Mouse (Mus musculus): Measurements from ENCODE around the gene Gapdhs. TPM values are rescaled to one million over a fixed set of nuclear protein-coding genes. Genes with fewer than 3 reads are reported as not detected.
"Not testable (repeated sequence)": the region's sequence is repeated elsewhere in the genome, so short reads cannot be mapped to it uniquely, and the experiment has no call there.

The Gapdhs gene
- total and polyA plus RNA-seq, 3 experiments = 0.49 TPM; not detected in 2

- no peak overlapping the region for H3K27ac ChIP-seq (ENCODE audit: control insufficient read depth, low read depth, low read length)
- H3K9me3 ChIP-seq (replicated peaks; ENCODE audit: insufficient read depth, low read length) = no peaks in the 10 kb centered on the region
- no peaks in the 10 kb centered on the region for H3K36me3 ChIP-seq (ENCODE audit: control insufficient read depth in 1 of 2, insufficient read depth in 2 of 2, low read length in 2 of 2)
- no peaks in the 10 kb centered on the region; a peak in 2 of 4 replicates for H3K27me3 ChIP-seq (ENCODE audit: control insufficient read depth in 1 of 2, insufficient read depth in 2 of 2, low read length in 2 of 2)
- no peaks in the 10 kb centered on the region for H3K79me2 ChIP-seq (ENCODE audit: control insufficient read depth, insufficient read depth, low read length, poor library complexity)
- TF ChIP-seq ZNF384 (IDR thresholded peaks at IDR 0.05; ENCODE audit: low read depth, low read length) = no peak
- TF ChIP-seq CTCF (IDR thresholded peaks at IDR 0.05 in 2 of 3, conservative IDR thresholded peaks at IDR 0.05 in 1 of 3; ENCODE audit: control insufficient read depth in 1 of 3, insufficient read depth in 1 of 3, low read depth in 2 of 3, low read length in 3 of 3, poor library complexity in 1 of 3, severe bottlenecking in 1 of 3) = peak in 1 of 3 experiments; percentile 18; a peak in 1 of 6 replicates
- no peak for TF ChIP-seq MAZ (IDR thresholded peaks at IDR 0.05; ENCODE audit: low read depth, low read length)
- no peak overlapping the region for H3K4me3 ChIP-seq (ENCODE audit: control insufficient read depth in 1 of 2, insufficient read depth in 1 of 2, low read depth in 2 of 2, low read length in 2 of 2)
- no peak for DNase-seq (ENCODE audit: low read depth, low spot score)
- no peaks in the 10 kb centered on the region for H3K4me1 ChIP-seq (ENCODE audit: control insufficient read depth in 1 of 2, insufficient read depth in 2 of 2, low read length in 2 of 2)
- no peak overlapping the region for H3K9ac ChIP-seq (ENCODE audit: control insufficient read depth, low read depth, low read length, poor library complexity, severe bottlenecking)
Measured at GRCm38 (mm10) chr7:30744022-30744598, 629 bp upstream of the Gapdhs start.

GRCm38 (mm10) chr7:30742570-30742969, 911 bp downstream of the Gapdhs start:
- H3K27ac ChIP-seq (ENCODE audit: control insufficient read depth, low read depth, low read length); H3K36me3 ChIP-seq (ENCODE audit: control insufficient read depth in 1 of 2, insufficient read depth in 2 of 2, low read length in 2 of 2); H3K79me2 ChIP-seq (ENCODE audit: control insufficient read depth, insufficient read depth, low read length, poor library complexity); H3K4me1 ChIP-seq (ENCODE audit: control insufficient read depth in 1 of 2, insufficient read depth in 2 of 2, low read length in 2 of 2); H3K4me3 ChIP-seq (ENCODE audit: control insufficient read depth in 1 of 2, insufficient read depth in 1 of 2, low read depth in 2 of 2, low read length in 2 of 2); H3K9me3 ChIP-seq (replicated peaks; ENCODE audit: insufficient read depth, low read length); H3K27me3 ChIP-seq (ENCODE audit: control insufficient read depth in 1 of 2, insufficient read depth in 2 of 2, low read length in 2 of 2); DNase-seq (ENCODE audit: low read depth, low spot score); H3K9ac ChIP-seq (ENCODE audit: control insufficient read depth, low read depth, low read length, poor library complexity, severe bottlenecking): not testable (repeated sequence)

DNA sequence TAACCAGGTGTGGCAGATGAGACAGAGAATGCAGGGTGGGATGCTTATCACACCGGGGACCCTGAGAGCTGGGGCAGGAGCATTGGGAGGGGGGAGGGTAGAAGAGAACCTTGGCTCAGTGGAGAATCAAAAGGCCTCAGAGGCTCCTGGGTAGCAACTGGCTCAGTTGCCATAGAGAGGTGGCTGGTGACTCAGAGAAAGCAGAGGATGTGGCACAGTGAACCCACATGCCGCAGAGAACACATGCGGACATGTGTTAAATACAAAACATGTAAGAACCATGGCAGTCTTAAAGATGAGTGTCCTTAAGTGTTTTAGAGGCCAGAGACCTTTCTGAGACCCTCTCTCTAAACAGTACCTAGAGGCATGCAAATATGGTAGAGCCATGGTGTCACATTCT, 7.3 kb downstream of the Gapdhs start:
- H3K4me1 ChIP-seq (ENCODE audit: control insufficient read depth in 1 of 2, insufficient read depth in 2 of 2, low read length in 2 of 2) = peaks cover 3 to 7% of the 10 kb centered on the region in 2 experiments; a peak in 3 of 4 replicates
- H3K27me3 ChIP-seq (ENCODE audit: control insufficient read depth in 1 of 2, insufficient read depth in 2 of 2, low read length in 2 of 2) = no peaks in the 10 kb centered on the region
- no peak for TF ChIP-seq TAL1 (IDR thresholded peaks at IDR 0.05; ENCODE audit: low read length)
- no peak for TF ChIP-seq MYB (IDR thresholded peaks at IDR 0.05; ENCODE audit: low read depth, low read length)
- TF ChIP-seq CTCF (IDR thresholded peaks at IDR 0.05 in 2 of 3, conservative IDR thresholded peaks at IDR 0.05 in 1 of 3; ENCODE audit: control insufficient read depth in 1 of 3, insufficient read depth in 1 of 3, low read depth in 2 of 3, low read length in 3 of 3, poor library complexity in 1 of 3, severe bottlenecking in 1 of 3) = no peak
- TF ChIP-seq POLR2AphosphoS5 (IDR thresholded peaks at IDR 0.05; ENCODE audit: borderline replicate concordance, low read depth, low read length) = no peak
- no peak for TF ChIP-seq ZC3H11A (IDR thresholded peaks at IDR 0.05; ENCODE audit: low read depth, low read length)
- TF ChIP-seq TBP (IDR thresholded peaks at IDR 0.05; ENCODE audit: low read depth, low read length) = no peak
- no peak for TF ChIP-seq MAFK (IDR thresholded peaks at IDR 0.05; ENCODE audit: borderline replicate concordance, low read depth, low read length)
- no peak for TF ChIP-seq TCF12 (IDR thresholded peaks at IDR 0.05; ENCODE audit: low read depth, low read length)
- TF ChIP-seq HCFC1 (IDR thresholded peaks at IDR 0.05; ENCODE audit: low read depth, low read length) = no peak
- no peak for TF ChIP-seq RAD21 (IDR thresholded peaks at IDR 0.05; ENCODE audit: low read depth, low read length)
- no peaks in the 10 kb centered on the region for H3K79me2 ChIP-seq (ENCODE audit: control insufficient read depth, insufficient read depth, low read length, poor library complexity)
- peaks cover 0 to 2% of the 10 kb centered on the region in 2 experiments; a peak in 1 of 4 replicates for H3K36me3 ChIP-seq (ENCODE audit: control insufficient read depth in 1 of 2, insufficient read depth in 2 of 2, low read length in 2 of 2)
- no peaks in the 10 kb centered on the region for H3K9me3 ChIP-seq (replicated peaks; ENCODE audit: insufficient read depth, low read length)
- no peak overlapping the region for H3K9ac ChIP-seq (ENCODE audit: control insufficient read depth, low read depth, low read length, poor library complexity, severe bottlenecking)
- H3K4me3 ChIP-seq (ENCODE audit: control insufficient read depth in 1 of 2, insufficient read depth in 1 of 2, low read depth in 2 of 2, low read length in 2 of 2) = no peak overlapping the region
- no peak for DNase-seq (ENCODE audit: low read depth, low spot score)
- H3K27ac ChIP-seq (ENCODE audit: control insufficient read depth, low read depth, low read length) = no peak overlapping the region

All from MEL (cell line).